Mouse (Mus musculus): Measurements from ENCODE around the gene Adtrp.

DNA sequence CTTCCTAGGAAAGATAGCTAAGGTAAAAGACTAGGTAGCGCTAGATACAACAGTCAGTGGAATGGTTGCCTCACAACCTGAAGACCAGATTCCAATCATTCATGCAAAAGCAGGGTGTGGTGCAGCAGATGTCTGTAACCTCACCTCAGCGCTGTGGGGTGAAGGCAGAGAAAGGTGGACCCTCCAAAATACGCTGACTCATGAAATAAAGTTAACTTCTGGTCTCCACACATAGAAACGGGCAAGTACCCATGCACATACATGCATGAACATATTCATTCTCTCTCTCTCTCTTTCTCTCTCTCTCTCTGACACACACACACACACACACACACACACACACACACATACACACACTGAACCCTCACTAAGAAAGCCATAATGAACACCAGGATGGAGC lies 30.8 kb downstream of the Adtrp start:
- no peak for TF ChIP-seq POLR2A (IDR thresholded peaks at IDR 0.05; ENCODE audit: insufficient read depth, low read depth, low read length)
- no peak for TF ChIP-seq CTCF (IDR thresholded peaks at IDR 0.05; ENCODE audit: insufficient read depth, low read depth, low read length)

Measured in olfactory bulb, adult 2 months (tissue).